Mouse (Mus musculus): ENCODE measurements at regions not wholly inside any gene's neighbourhood (a gene's known extent, or its start where the extent isn't known, plus 50 kb on each side); places are given as distances from the start of the nearest gene placed in this dataset.
A peak's percentile ranks its signal among the peaks of the same experiment; 100 is the strongest.

GRCm38 (mm10) chr14:48014776-48015175, 105.8 kb upstream of the Peli2 start:
- 86% methylated on average over 2 of the region's 2 CpGs for WGBS
- H3K27ac ChIP-seq (ENCODE audit: insufficient read depth, low read depth, low read length) = no peak overlapping the region
- H3K36me3 ChIP-seq (ENCODE audit: control insufficient read depth, insufficient read depth, low read length) = no peaks in the 10 kb centered on the region
- no peak for TF ChIP-seq CTCF (conservative IDR thresholded peaks at IDR 0.05; ENCODE audit: insufficient read depth, insufficient read length, low read depth, low read length)
- no peak for TF ChIP-seq POLR2A (IDR thresholded peaks at IDR 0.05; ENCODE audit: low read depth, low read length)
- no peaks in the 10 kb centered on the region for H3K27me3 ChIP-seq (replicated peaks; ENCODE audit: control insufficient read depth, insufficient read depth, low read length)
- no peak overlapping the region for H3K4me3 ChIP-seq (ENCODE audit: insufficient read depth, low read depth, low read length)
- no peak for DNase-seq
- H3K4me1 ChIP-seq (ENCODE audit: control insufficient read depth, insufficient read depth, low read length) = no peaks in the 10 kb centered on the region; the same call in 1 of the 2 replicates

DNA sequence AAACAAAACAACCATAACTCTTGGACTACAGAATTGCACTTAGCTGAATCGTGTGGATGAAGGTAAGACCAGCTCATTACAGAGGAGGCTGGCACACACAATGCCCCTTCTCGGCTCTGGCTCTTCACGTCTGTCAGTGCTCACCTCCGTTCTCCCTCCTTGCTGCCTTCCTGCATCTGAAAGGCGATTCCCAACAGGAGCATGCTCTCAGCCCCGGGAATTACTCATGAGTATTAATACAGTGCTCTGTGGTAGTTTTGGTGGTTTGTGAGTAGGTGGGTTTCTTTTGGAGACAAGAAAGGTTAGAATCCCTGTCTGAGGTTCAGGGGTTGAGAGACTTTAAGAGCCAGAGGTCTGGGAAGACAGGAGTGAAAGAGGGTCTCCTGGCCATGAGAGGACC, 102.7 kb upstream of the Peli2 start:
- Histone ChIP-seq H3K27ac (ENCODE audit: insufficient read depth, low read depth, low read length) (no peak overlapping the region), H3K4me3 (ENCODE audit: insufficient read depth, low read depth, low read length) (no peak overlapping the region), H3K36me3 (ENCODE audit: control insufficient read depth, insufficient read depth, low read length) (no peaks in the 10 kb centered on the region), H3K27me3 (replicated peaks; ENCODE audit: control insufficient read depth, insufficient read depth, low read length) (no peaks in the 10 kb centered on the region), H3K4me1 (ENCODE audit: control insufficient read depth, insufficient read depth, low read length) (no peaks in the 10 kb centered on the region; the same call in 1 of the 2 replicates)
- no peak for DNase-seq
- 90% methylated on average over 6 of the region's 6 CpGs for whole genome bisulfite sequencing
- TF ChIP-seq POLR2A (IDR thresholded peaks at IDR 0.05; ENCODE audit: low read depth, low read length) (no peak), CTCF (conservative IDR thresholded peaks at IDR 0.05; ENCODE audit: insufficient read depth, insufficient read length, low read depth, low read length) (no peak)

DNA sequence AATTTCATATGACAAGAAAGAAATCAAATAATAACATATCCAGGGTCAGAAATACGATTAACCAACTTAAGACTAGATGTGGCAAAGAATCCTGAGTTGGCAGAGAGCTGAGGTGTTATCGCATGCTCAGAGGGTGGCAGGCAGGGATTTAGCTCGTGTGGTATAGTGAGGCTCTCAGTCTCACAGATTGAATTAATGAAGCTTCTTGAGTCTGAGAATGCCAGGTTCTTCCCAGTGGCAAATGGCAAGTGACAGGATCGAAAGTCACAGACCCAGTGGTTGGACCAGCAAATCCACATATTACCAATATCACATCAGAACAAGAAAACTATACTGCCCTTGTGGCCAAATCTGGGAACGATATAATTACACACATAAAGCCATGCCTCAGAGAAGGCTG, 101.3 kb upstream of the Peli2 start:
- Histone ChIP-seq H3K36me3 (ENCODE audit: control insufficient read depth, insufficient read depth, low read length) (no peaks in the 10 kb centered on the region), H3K4me1 (ENCODE audit: control insufficient read depth, insufficient read depth, low read length) (no peaks in the 10 kb centered on the region), H3K27me3 (replicated peaks; ENCODE audit: control insufficient read depth, insufficient read depth, low read length) (no peaks in the 10 kb centered on the region), H3K4me3 (ENCODE audit: insufficient read depth, low read depth, low read length) (no peak overlapping the region), H3K27ac (ENCODE audit: insufficient read depth, low read depth, low read length) (no peak overlapping the region)
- DNase-seq = no peak
- 88% methylated on average over 5 of the region's 5 CpGs for WGBS
- TF ChIP-seq CTCF (conservative IDR thresholded peaks at IDR 0.05; ENCODE audit: insufficient read depth, insufficient read length, low read depth, low read length) = no peak
- no peak for TF ChIP-seq POLR2A (IDR thresholded peaks at IDR 0.05; ENCODE audit: low read depth, low read length)

DNA sequence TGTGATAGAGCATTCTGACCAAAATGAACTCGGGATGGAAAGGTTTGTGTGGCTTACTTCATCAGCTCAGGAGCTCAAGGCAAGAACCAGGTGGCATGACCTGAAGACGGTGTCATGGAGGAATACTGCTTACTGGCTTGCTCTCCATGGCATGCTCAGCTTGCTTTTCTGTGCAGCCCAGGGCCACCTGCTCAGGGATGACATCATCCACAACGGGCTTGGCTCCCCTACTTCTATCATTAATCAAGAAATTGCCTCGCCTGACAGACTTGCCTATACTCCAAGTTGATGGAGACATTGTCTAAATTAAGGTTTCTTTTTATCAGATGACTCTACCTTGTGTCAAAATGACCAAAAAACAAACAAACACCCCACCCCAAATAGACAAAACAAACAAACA, 98.4 kb upstream of the Peli2 start:
- Histone ChIP-seq H3K4me1 (ENCODE audit: control insufficient read depth, insufficient read depth, low read length) (no peaks in the 10 kb centered on the region), H3K4me3 (ENCODE audit: insufficient read depth, low read depth, low read length) (no peak overlapping the region), H3K36me3 (ENCODE audit: control insufficient read depth, insufficient read depth, low read length) (no peaks in the 10 kb centered on the region), H3K27me3 (replicated peaks; ENCODE audit: control insufficient read depth, insufficient read depth, low read length) (no peaks in the 10 kb centered on the region), H3K27ac (ENCODE audit: insufficient read depth, low read depth, low read length) (no peak overlapping the region)
- DNase-seq = no peak
- TF ChIP-seq CTCF (conservative IDR thresholded peaks at IDR 0.05; ENCODE audit: insufficient read depth, insufficient read length, low read depth, low read length) = no peak
- no peak for TF ChIP-seq POLR2A (IDR thresholded peaks at IDR 0.05; ENCODE audit: low read depth, low read length)
- WGBS = 81% methylated on average over 4 of the region's 4 CpGs

- WGBS = 78% methylated on average over 8 of the region's 8 CpGs
- H3K4me3 ChIP-seq (ENCODE audit: insufficient read depth, low read depth, low read length) = no peak overlapping the region
- no peaks in the 10 kb centered on the region for H3K4me1 ChIP-seq (ENCODE audit: control insufficient read depth, insufficient read depth, low read length)
- no peak for TF ChIP-seq CTCF (conservative IDR thresholded peaks at IDR 0.05; ENCODE audit: insufficient read depth, insufficient read length, low read depth, low read length)
- TF ChIP-seq POLR2A (IDR thresholded peaks at IDR 0.05; ENCODE audit: low read depth, low read length) = no peak
- DNase-seq = no peak
- H3K27ac ChIP-seq (ENCODE audit: insufficient read depth, low read depth, low read length) = no peak overlapping the region
- no peaks in the 10 kb centered on the region for H3K27me3 ChIP-seq (replicated peaks; ENCODE audit: control insufficient read depth, insufficient read depth, low read length)
- no peaks in the 10 kb centered on the region for H3K36me3 ChIP-seq (ENCODE audit: control insufficient read depth, insufficient read depth, low read length)
Measured at GRCm38 (mm10) chr14:48024051-48024693, 96.5 kb upstream of the Peli2 start.

- no peaks in the 10 kb centered on the region for H3K36me3 ChIP-seq (ENCODE audit: control insufficient read depth, insufficient read depth, low read length)
- WGBS = 50% methylated on average over 4 of the region's 4 CpGs
- no peaks in the 10 kb centered on the region for H3K4me1 ChIP-seq (ENCODE audit: control insufficient read depth, insufficient read depth, low read length)
- TF ChIP-seq POLR2A (IDR thresholded peaks at IDR 0.05; ENCODE audit: low read depth, low read length) (no peak), CTCF (conservative IDR thresholded peaks at IDR 0.05; ENCODE audit: insufficient read depth, insufficient read length, low read depth, low read length) (no peak)
- no peak overlapping the region for H3K4me3 ChIP-seq (ENCODE audit: insufficient read depth, low read depth, low read length)
- H3K27ac ChIP-seq (ENCODE audit: insufficient read depth, low read depth, low read length) = no peak overlapping the region
- no peaks in the 10 kb centered on the region for H3K27me3 ChIP-seq (replicated peaks; ENCODE audit: control insufficient read depth, insufficient read depth, low read length)
- peak; percentile 55 for DNase-seq
Measured at GRCm38 (mm10) chr14:48039286-48039790, 81.3 kb upstream of the Peli2 start.

DNA sequence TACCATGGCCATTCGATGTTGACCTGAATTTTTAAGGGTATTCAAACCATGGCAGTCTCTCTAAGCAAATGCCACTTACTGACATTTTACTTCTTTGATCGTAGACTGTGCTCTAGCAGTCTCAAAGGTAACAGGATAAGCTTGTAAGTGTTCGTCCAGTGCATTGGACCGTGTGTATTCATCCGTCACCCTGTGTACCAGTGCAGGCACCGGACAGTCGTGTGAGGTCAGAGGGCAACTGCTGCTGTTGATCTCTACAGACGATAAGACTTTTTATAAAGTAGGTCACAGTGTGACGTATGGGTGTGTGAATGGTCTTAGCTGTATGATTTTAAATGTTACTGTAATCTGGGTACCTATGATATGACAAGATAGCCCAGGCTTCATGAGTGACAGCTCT, 74.5 kb upstream of the Peli2 start:
- DNase-seq = peak; percentile 69
- H3K36me3 ChIP-seq (ENCODE audit: control insufficient read depth, insufficient read depth, low read length) = no peaks in the 10 kb centered on the region
- WGBS = 41% methylated on average over 9 of the region's 9 CpGs

More for the DNA sequence above, 74.5 kb upstream of the Peli2 start:
- Histone ChIP-seq H3K4me1 (ENCODE audit: control insufficient read depth, insufficient read depth, low read length) (no peaks in the 10 kb centered on the region), H3K27ac (ENCODE audit: insufficient read depth, low read depth, low read length) (no peak overlapping the region), H3K4me3 (ENCODE audit: insufficient read depth, low read depth, low read length) (no peak overlapping the region), H3K27me3 (replicated peaks; ENCODE audit: control insufficient read depth, insufficient read depth, low read length) (no peaks in the 10 kb centered on the region)
- TF ChIP-seq CTCF (conservative IDR thresholded peaks at IDR 0.05; ENCODE audit: insufficient read depth, insufficient read length, low read depth, low read length) (no peak), POLR2A (IDR thresholded peaks at IDR 0.05; ENCODE audit: low read depth, low read length) (no peak)
